Mouse (Mus musculus) stomach, postnatal 0 days (tissue): Measurements from ENCODE around the gene Gm572.

Experiments used
- CTCF ChIP-seq: IDR thresholded peaks from 2 replicates; pipeline ENCODE4 v1.5.1; 2016; ENCODE audit warnings: antibody characterized with exemption, low read depth, mild to moderate bottlenecking, moderate library complexity
- EP300 ChIP-seq: optimal IDR thresholded peaks from 2 replicates; pipeline ENCODE3; 2016; ENCODE audit warnings: antibody characterized with exemption

- no peak for TF ChIP-seq CTCF
- TF ChIP-seq EP300, result no peak
Measured at GRCm38 (mm10) chr4:148601871-148602270, 41.2 kb upstream of the Gm572 start.
